Mouse (Mus musculus): ENCODE results near the gene Ifrd1. TPM values are rescaled to one million over a fixed set of nuclear protein-coding genes. Genes with fewer than 3 reads are reported as not detected.

Ifrd1 gene
- 141 and 180 TPM in 2 replicates for polyA plus RNA-seq (2015; fragmentation: Nextera tagmentation; extraction: Ambion mirVana)

DNA sequence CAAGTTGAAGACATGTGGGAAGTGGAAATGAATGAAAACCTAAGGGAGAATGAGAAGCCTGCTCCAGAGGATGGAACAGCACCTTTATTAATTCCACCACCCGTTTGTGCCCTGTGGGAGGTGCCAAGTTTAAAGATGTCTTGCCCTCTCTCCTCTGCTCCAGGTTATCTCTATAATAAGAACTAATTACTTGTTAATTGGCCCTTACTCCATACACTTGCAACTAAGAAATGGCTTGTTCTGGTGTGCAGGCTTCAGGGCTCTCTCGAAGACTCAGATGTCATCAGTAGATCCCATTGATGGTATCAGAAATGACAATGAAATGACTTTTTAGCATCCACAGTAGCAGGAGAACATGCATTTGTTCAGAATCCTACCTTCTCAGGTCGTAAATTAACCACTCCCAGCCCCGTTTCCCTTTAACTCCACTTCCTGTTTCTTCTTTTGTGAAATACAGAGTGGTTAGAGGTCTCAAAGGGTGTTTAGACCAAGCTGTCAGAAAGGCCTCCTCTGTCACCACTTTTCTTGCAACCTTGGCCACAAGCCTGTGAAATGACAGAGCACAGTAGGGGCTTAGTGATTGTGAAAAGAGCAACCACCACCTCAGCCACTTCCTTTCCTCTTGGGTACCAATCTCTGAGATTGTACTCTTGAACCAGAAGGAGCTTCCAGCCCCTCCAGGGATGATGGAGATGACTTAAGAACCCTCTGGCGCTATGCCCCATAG lies at the start of gene Ifrd1:
Ifrd1 (minus strand) TSS at position 51 of the 727 bp plus-strand sequence.

DNA sequence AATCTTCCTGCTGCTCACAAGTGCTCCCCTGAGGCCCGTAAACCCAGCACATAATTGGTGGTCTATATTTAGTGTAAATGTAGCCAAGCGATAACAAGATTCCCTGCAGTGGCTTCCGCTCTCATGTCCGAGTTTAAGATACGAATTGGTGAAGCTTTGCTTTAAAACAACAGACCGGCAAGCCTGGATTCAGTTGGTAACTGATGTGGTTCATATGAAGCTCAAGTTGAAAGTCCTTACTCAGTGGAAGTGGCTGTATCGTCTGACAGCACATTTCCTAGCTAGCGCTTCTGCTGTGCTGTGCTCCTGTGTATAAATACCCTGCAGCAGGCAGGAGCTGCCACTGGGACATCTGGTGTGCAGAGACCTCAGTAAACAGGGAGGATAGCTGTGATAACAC lies 49.0 kb downstream of the Ifrd1 start, which contains the start of gene Lsmem1:
Lsmem1 (minus strand) TSS at position 189 of the 400 bp plus-strand sequence.

Small RNAs within 50 kb of the gene (microRNA-seq; reads per million reads assigned to microRNA genes)
- not detected for gene Mir1938 (ENCODE audit: borderline replicate concordance, insufficient number of aligned reads)

Other genes with a start within 250 kb of the Ifrd1 start
- 62.1 and 78.4 TPM in 2 replicates for gene Arl4a, start 210.5 kb downstream of the Ifrd1 start, polyA plus RNA-seq (2015; fragmentation: Nextera tagmentation; extraction: Ambion mirVana)
- 0.82 and 0.92 TPM in 2 replicates for gene Scin, start 114.3 kb downstream of the Ifrd1 start, polyA plus RNA-seq (2015; fragmentation: Nextera tagmentation; extraction: Ambion mirVana)
- not detected in 2 replicates for gene Lsmem1, start 49.0 kb downstream of the Ifrd1 start, polyA plus RNA-seq (2015; fragmentation: Nextera tagmentation; extraction: Ambion mirVana)
- 36.7 and 40.0 TPM in 2 replicates for gene Zfp277, start 197.4 kb upstream of the Ifrd1 start, polyA plus RNA-seq (2015; fragmentation: Nextera tagmentation; extraction: Ambion mirVana)
- gene Dock4, start 197.4 kb upstream of the Ifrd1 start, polyA plus RNA-seq (2015; fragmentation: Nextera tagmentation; extraction: Ambion mirVana): 6.2 and 8.7 TPM in 2 replicates